Mouse (Mus musculus): ENCODE measurements around the gene Pitpnm1.

The Pitpnm1 gene

DNA sequence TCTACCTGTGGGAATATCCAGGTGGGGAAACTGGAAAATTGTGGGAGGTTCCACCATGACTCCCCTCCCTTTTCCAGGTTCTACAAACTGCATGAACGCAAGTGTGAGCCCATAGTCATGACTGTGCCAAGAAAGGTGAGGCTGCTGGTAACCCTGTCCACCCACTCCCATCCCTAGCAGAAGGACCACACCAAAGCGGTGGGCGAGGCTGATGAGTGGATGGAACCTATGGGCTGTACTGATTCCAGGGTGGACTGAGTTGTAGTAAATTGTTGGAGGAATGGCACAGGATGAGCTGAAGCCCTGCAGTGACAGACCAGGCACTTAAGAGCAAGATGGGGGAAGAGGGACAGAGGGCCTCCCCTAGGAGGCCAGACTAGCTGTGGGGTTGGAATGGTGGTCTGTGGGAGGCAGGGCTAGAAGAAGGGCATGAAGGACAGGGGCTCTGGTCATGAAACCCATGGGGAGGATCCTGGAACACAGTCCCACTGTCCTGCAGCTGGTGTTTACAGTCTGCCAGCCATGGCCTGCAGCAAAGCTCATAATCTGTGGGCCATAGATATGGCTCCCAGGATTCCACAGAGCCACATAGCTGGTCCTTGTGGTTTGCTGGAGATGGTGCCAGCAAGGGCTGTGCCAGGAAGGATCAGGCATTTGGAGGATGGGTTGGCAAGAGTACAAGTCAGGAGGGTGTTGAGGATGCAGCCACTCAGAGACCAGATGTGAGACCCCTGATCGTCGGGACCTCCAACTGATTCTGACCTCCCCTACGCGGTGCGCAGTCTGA, 52.8 kb downstream of the Pitpnm1 start:
- DNase-seq (ENCODE audit: extremely low spot score, low read depth, low spot score): no peak

DNA sequence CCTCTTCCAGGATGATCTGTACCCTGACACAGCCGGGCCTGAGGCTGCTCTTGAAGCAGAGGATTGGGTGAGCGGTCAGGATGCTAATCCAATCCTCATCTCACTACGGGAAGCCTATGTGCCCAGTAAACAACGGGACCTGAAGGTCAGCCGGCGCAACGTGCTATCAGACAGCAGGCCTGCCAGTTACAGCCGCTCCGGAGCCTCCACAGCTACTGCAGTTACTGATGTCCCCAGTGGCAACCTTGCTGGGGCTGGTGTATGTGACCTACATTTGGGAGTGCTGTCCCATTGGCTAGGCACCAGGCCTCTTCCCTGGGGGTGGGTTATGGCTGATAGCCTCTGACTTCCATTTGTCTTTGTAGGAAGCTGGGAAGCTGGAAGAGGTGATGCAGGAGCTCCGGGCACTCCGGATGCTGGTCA, 53.4 kb downstream of the Pitpnm1 start, which contains the start of gene Ptprcap:
Gene Ptprcap (plus strand): TSS at position 373 of the 423 bp plus-strand sequence.
- no peak for DNase-seq (ENCODE audit: extremely low spot score, low read depth, low spot score)

DNA sequence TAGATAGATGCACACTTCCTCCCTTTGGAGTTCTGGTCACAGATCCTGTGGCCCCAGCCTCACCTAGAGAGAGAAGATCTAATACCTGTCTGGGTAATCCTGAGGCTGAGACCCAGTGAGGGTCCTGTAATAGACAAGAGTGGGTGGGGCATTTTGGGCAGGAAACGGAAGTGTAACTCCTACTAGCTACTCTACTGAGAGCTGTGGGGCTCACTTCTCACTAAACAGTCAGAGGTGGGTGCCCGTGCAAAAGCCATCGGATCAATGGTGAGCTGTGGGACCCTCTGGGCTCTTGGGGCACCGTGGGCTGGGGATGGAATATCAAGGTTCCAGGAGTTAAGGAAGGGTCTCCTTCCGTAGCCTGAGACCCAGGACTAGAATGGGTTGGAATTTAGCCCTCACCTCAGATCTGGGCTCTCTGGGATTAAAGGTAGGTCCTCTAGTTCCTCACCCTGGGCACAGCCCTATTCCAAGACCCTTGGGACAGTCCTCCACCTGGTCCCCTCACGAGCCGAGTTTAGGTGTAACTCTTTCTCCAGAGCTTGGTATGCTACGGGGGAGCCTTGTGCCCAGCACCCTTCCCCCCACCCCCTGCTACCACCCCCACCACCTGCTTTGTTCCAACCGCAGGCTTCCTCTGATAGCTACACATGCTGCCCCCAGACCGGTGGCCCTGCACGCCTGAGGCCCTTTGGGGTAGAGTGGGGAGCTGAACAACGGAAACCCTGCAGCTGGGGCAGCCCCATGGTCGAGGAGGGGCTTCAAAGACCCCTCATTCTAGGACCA, 54.8 kb downstream of the Pitpnm1 start:
- no peak for DNase-seq (ENCODE audit: extremely low spot score, low read depth, low spot score)

DNA sequence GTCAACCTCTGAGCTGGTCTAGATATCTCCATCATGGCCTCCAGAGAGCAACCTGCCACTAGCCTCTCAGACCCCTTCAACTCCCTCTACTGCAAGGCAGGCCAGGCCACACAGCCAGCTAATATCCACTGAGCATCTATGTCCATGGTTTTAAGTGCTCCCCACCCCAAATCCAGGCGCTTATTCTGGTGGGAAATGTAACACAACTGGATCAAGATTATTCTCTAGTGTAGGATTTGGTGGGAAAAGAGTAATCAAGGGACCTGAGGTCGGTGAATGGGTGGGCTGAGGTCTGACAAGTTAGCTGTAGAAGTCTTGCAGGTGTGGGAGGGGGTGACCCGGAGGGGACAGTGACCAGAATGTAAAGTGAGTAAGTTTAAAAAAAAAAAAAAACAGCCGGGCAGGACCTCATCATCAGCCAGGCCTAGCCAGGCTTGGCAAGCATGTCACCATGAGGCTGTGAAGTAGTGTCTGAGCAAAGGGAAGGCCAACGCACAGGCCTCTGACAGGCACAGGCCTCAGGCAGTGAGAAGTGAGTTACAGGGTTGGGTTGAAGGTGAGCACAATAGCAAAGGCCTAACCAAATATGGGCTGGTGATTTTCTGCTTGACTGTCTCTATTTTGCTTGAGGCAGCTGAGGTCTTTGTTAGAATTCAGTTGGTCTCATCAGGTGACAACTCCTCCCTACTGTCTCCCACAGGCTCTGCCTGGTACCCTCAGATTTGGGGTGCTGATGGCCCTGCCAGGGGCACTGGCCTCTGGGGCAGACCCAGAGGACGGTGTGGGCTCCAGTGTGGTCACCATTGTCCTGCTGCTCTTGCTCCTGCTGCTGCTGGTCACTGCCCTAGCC, 55.6 kb downstream of the Pitpnm1 start:
- DNase-seq (ENCODE audit: extremely low spot score, low read depth, low spot score): no peak

DNA sequence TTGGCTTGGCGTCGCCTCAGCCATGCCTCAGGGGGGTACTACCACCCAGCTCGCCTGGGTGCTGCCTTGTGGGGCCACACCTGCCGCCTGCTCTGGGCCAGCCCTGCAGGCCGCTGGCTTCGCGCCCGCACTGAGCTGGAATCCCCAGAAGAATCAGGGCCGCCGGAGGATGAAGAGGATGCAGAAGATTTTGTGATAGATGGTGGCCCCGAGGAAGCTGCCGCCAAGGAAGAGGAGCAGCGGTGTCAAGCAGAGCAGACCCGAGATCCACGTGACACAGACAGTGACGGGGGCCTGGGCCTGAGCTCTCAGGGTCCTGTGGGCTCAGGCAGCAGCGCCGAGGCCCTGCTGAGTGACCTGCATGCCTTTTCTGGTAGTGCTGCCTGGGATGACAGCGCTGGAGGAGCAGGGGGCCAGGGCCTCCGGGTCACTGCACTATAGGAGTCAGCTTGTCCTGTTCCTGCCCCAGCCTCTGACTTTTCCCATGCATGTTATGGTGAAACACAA, 56.3 kb downstream of the Pitpnm1 start:
- no peak for DNase-seq (ENCODE audit: extremely low spot score, low read depth, low spot score)

DNA sequence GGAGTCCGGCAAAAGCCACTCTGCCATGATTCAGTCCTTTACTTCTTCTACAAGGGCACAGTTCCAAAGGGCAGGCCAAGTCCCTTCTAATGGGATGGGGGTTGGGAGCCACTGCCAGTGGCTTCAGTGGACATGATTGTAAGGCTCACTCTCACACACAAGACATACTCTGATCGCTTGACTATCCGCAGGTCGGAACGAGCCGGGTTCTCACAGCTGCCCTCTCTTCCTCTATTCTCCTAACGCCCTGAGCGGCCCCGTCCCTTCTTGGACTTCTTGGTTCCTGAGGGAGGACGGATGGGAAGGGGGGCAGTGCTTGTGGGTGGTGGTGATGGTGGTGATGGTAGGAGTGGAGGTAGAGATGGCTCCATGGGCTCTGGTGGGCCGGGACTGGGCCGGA, 57.0 kb downstream of the Pitpnm1 start:
- DNase-seq (ENCODE audit: extremely low spot score, low read depth, low spot score): no peak

DNA sequence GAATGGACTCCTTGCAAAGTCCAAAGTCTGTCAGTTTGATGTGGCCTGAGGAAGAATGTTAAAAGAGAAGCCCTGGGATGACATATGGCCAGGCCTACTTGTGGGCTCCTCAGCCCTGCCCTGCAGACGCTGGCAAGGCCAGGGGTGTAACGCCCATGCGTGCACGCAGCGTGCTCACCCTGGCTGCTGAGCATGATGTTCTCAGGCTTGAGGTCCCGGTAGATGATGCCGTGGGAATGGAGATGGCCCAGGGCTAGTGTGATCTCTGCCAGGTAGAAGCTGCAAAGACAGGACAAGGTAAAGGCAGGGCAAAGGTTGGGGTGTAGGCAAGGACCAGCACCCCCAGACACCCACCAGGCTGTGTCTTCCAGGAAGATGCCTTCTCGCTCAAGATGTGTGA, 59.3 kb downstream of the Pitpnm1 start:
- DNase-seq (ENCODE audit: extremely low spot score, low read depth, low spot score): no peak

DNA sequence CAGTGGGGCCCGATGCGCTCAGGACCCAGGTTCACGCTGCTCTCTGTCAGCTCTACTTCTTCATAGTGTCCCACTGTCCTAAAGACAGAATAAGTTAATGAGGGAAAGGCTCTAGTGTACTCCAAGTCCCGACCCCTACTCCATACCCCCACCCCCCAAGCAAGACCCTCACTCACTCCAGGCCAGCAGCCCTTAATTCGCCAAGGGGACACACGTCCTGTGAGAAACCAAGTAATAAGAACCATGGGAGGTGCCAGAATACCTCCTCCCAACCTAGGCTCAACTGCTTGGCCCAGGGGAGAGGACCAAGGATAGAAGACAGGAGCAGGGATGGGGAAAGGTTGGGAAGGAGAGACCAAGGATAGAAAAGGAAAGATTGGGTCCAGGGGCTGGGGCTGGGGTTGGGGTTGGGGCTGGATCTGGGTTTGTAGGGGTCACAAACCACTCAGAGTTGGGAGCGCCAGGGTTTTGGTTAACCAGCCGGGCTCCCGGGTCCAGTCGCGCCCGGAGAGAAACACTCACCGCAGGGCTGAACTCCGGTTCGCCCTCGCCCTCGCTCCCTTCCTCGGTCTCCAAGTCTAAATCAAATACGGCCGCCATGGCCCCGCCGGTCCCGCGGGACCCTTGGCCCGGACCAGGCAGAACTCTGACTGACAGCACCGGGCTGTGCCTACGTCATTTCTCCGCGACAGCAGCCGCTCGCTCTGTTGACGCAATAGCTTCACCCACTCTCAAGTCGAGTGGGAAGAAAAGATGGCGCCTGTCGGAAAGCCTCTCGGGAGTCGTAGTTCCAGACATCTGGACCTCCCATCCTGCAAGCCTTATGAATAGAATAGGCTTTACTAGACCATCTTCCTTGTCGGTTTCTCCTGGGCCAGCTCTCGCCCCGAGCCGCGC, 63.1 kb downstream of the Pitpnm1 start, which contains the start of gene Rps6kb2:
Gene Rps6kb2 (minus strand): TSS at position 709 of the 897 bp plus-strand sequence.
- DNase-seq (ENCODE audit: extremely low spot score, low read depth, low spot score): peak; percentile 86

DNA sequence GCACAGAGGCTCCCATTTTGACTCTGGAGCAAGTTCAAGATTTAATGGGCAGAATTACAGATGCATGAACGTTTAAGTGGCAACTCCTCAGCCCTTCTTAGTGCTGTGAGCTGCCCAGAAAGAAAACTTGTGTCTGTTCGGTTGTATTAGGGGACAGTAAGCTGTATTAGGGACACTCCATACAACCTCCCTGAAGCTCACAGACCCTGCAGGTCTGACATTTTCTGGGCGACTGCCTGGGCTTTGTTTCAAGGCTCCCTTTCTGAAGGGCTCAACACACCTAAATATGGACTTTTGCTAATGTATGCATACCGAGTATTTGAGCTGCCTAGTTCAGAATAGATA, 63.7 kb downstream of the Pitpnm1 start:
- no peak for DNase-seq (ENCODE audit: extremely low spot score, low read depth, low spot score)

All from hindlimb bud, embryonic 11.5 days (tissue).